Mouse (Mus musculus) small intestine, adult 2 months (tissue): ENCODE results near the gene Rimkla. TPM values are rescaled to one million over a fixed set of nuclear protein-coding genes. Genes with fewer than 3 reads are reported as not detected.

ENCODE experiments used
- H3K27ac ChIP-seq: fragments of 200-500 bp; 2 replicates; pipeline ENCODE4 v1.5.1; 2012; ENCODE audit warnings: low read depth, low read length, control low read depth, inconsistent platforms; ENCODE audit not compliant: insufficient read depth
- H3K27me3 ChIP-seq: fragments of 200-500 bp; 2 replicates; pipeline ENCODE4 v1.6.1; 2012; ENCODE audit warnings: mild to moderate bottlenecking, moderate library complexity, low read length, inconsistent platforms; ENCODE audit not compliant: control insufficient read depth, insufficient read depth
- H3K36me3 ChIP-seq: fragments of 200-500 bp; 2 replicates; pipeline ENCODE4 v1.6.1; 2012; ENCODE audit warnings: mild to moderate bottlenecking, low read length, control low read depth, inconsistent platforms; ENCODE audit not compliant: control insufficient read depth, insufficient read depth
- H3K4me1 ChIP-seq: fragments of 200-500 bp; 2 replicates; pipeline ENCODE4 v1.6.1; 2012; ENCODE audit warnings: low read length, inconsistent platforms, mixed read lengths; ENCODE audit not compliant: control insufficient read depth, insufficient read depth, insufficient read length
- H3K4me3 ChIP-seq: fragments of 200-500 bp; 2 replicates; pipeline ENCODE4 v1.5.1; 2012; ENCODE audit warnings: low read depth, mild to moderate bottlenecking, control low read depth, inconsistent platforms, low read length, moderate library complexity
- CTCF ChIP-seq: fragments of 200-500 bp; IDR thresholded peaks from 2 replicates; pipeline ENCODE4 v1.5.1; 2012; ENCODE audit warnings: low read depth, mild to moderate bottlenecking, control low read depth, inconsistent platforms, low read length, moderate library complexity, mixed read lengths; ENCODE audit not compliant: insufficient replicate concordance, insufficient read length; ENCODE audit errors: extremely low read depth
- POLR2A ChIP-seq: fragments of 200-500 bp; IDR thresholded peaks from 2 replicates; pipeline ENCODE4 v1.6.1; 2012; ENCODE audit warnings: low read depth, mild to moderate bottlenecking, control low read depth, inconsistent platforms, low read length, moderate library complexity
- WGBS: fragments of 180-500 bp; shearing (Covaris S2); methylation state at CpG from one replicate; pipeline ENCODE4 v1.1.7; 2018; 5-methylcytosine and 5-hydroxymethylcytosine counted together
- polyA plus RNA-seq: library from polyadenylated mRNA; depleted of rRNA; stranded (reverse); fragments of >200 nt; gene quantifications from 2 replicates; pipeline ENCODE4 v1.2.3, GENCODE M21; 2012

Rimkla gene
- polyA plus RNA-seq, 1 experiment, result 0.20 TPM

GRCm38 (mm10) chr4:119535103-119535502 is 42.7 kb upstream of the Rimkla start:
- WGBS, result 54% methylated on average over 4 of the region's 4 CpGs
- H3K36me3 ChIP-seq, result no peaks in the 10 kb centered on the region
- H3K27ac ChIP-seq, result no peak overlapping the region
- no peak for TF ChIP-seq CTCF
- no peak for TF ChIP-seq POLR2A
- H3K4me3 ChIP-seq, result no peak overlapping the region
- H3K4me1 ChIP-seq, result peaks cover 5% of the 10 kb centered on the region; the same call in 1 of the 2 replicates
- no peaks in the 10 kb centered on the region for H3K27me3 ChIP-seq

- TF ChIP-seq POLR2A (no peak), CTCF (no peak)
- 77% methylated on average over 2 of the region's 2 CpGs for WGBS
- H3K27me3 ChIP-seq, result no peaks in the 10 kb centered on the region
Measured at GRCm38 (mm10) chr4:119531813-119532212, 39.4 kb upstream of the Rimkla start.

GRCm38 (mm10) chr4:119526329-119526845 is 34.0 kb upstream of the Rimkla start:
- H3K27me3 ChIP-seq, result no peaks in the 10 kb centered on the region
- TF ChIP-seq CTCF (no peak), POLR2A (no peak)
- H3K4me1 ChIP-seq, result no peaks in the 10 kb centered on the region
- H3K27ac ChIP-seq, result no peak overlapping the region
- no peaks in the 10 kb centered on the region for H3K36me3 ChIP-seq
- no peak overlapping the region for H3K4me3 ChIP-seq

More at GRCm38 (mm10) chr4:119531813-119532212, 39.4 kb upstream of the Rimkla start:
- no peak overlapping the region for H3K27ac ChIP-seq
- H3K4me3 ChIP-seq, result no peak overlapping the region
- H3K36me3 ChIP-seq, result no peaks in the 10 kb centered on the region
- peaks cover under 1% of the 10 kb centered on the region; the same call in 1 of the 2 replicates for H3K4me1 ChIP-seq

GRCm38 (mm10) chr4:119524466-119524865 is 32.0 kb upstream of the Rimkla start:
- no peaks in the 10 kb centered on the region for H3K36me3 ChIP-seq
- H3K4me1 ChIP-seq, result no peaks in the 10 kb centered on the region
- TF ChIP-seq POLR2A, result no peak
- TF ChIP-seq CTCF, result no peak

GRCm38 (mm10) chr4:119524010-119524409 is 31.6 kb upstream of the Rimkla start:
- Histone ChIP-seq H3K4me1 (no peaks in the 10 kb centered on the region), H3K4me3 (no peak overlapping the region), H3K27me3 (no peaks in the 10 kb centered on the region), H3K36me3 (no peaks in the 10 kb centered on the region), H3K27ac (no peak overlapping the region)
- 80% methylated on average over 1 of the region's 1 CpGs for WGBS
- TF ChIP-seq POLR2A (no peak), CTCF (no peak)

More at GRCm38 (mm10) chr4:119524466-119524865, 32.0 kb upstream of the Rimkla start:
- no peak overlapping the region for H3K27ac ChIP-seq
- no peaks in the 10 kb centered on the region for H3K27me3 ChIP-seq
- 71% methylated on average over 2 of the region's 2 CpGs for WGBS
- no peak overlapping the region for H3K4me3 ChIP-seq

GRCm38 (mm10) chr4:119523575-119523974 is 31.1 kb upstream of the Rimkla start:
- WGBS, result 79% methylated on average over 4 of the region's 4 CpGs
- Histone ChIP-seq H3K4me1 (no peaks in the 10 kb centered on the region), H3K36me3 (no peaks in the 10 kb centered on the region), H3K4me3 (no peak overlapping the region), H3K27ac (no peak overlapping the region), H3K27me3 (no peaks in the 10 kb centered on the region)
- TF ChIP-seq POLR2A (no peak), CTCF (no peak)

GRCm38 (mm10) chr4:119512731-119513141 is 20.3 kb upstream of the Rimkla start:
- no peaks in the 10 kb centered on the region; the same call in 1 of the 2 replicates for H3K27me3 ChIP-seq
- H3K36me3 ChIP-seq, result no peaks in the 10 kb centered on the region
- H3K4me3 ChIP-seq, result no peak overlapping the region
- no peak for TF ChIP-seq CTCF
- no peak overlapping the region for H3K27ac ChIP-seq
- 63% methylated on average over 3 of the region's 3 CpGs for WGBS
- H3K4me1 ChIP-seq, result peaks cover 3% of the 10 kb centered on the region; the same call in 1 of the 2 replicates

- Histone ChIP-seq H3K4me1 (peaks cover 3% of the 10 kb centered on the region; the same call in 1 of the 2 replicates), H3K27ac (no peak overlapping the region), H3K27me3 (no peaks in the 10 kb centered on the region), H3K36me3 (no peaks in the 10 kb centered on the region), H3K4me3 (no peak overlapping the region)
- WGBS, result 78% methylated on average over 2 of the region's 2 CpGs
- TF ChIP-seq CTCF (no peak), POLR2A (no peak)
Measured at GRCm38 (mm10) chr4:119511591-119511990, 19.2 kb upstream of the Rimkla start.
